Mouse (Mus musculus) embryonic facial prominence, embryonic 12.5 days (tissue): ENCODE data around the gene Plin2. TPM values are rescaled to one million over a fixed set of nuclear protein-coding genes. Genes with fewer than 3 reads are reported as not detected.
"Not testable (repeated sequence)": the region's sequence is repeated elsewhere in the genome, so short reads cannot be mapped to it uniquely, and the experiment has no call there.

Experiments
- ATAC-seq: fragments of 200-750 bp; cut with Nextera tagmentation; 2 replicates; pipeline ENCODE4 v1.8.0; 2017; ENCODE audit not compliant: insufficient number of reproducible peaks, insufficient read depth, low FRiP score, low TSS enrichment
- H3K27ac ChIP-seq: fragments of 300-500 bp; sonication (generic); 2 replicates; pipeline ENCODE4 v1.5.1; 2016; ENCODE audit warnings: mild to moderate bottlenecking
- H3K27me3 ChIP-seq: fragments of 300-500 bp; sonication (generic); 2 replicates; pipeline ENCODE4 v1.6.1; 2016; ENCODE audit warnings: mild to moderate bottlenecking, moderate library complexity
- H3K36me3 ChIP-seq: fragments of 300-500 bp; sonication (generic); 2 replicates; pipeline ENCODE4 v1.6.1; 2016; ENCODE audit warnings: mild to moderate bottlenecking
- H3K4me1 ChIP-seq: fragments of 300-500 bp; sonication (generic); 2 replicates; pipeline ENCODE4 v1.6.1; 2016
- H3K4me2 ChIP-seq: fragments of 300-500 bp; sonication (generic); replicated peaks from 2 replicates; pipeline ENCODE4 v1.6.1; 2016; ENCODE audit warnings: mild to moderate bottlenecking, moderate library complexity
- H3K4me3 ChIP-seq: fragments of 300-500 bp; sonication (generic); 2 replicates; pipeline ENCODE4 v1.5.1; 2016; ENCODE audit warnings: mild to moderate bottlenecking
- H3K9ac ChIP-seq: fragments of 300-500 bp; sonication (generic); 2 replicates; pipeline ENCODE4 v1.6.1; 2016; ENCODE audit warnings: mild to moderate bottlenecking, moderate library complexity
- H3K9me3 ChIP-seq: fragments of 300-500 bp; sonication (generic); 2 replicates; pipeline ENCODE4 v1.6.1; 2016; ENCODE audit warnings: mild to moderate bottlenecking, moderate library complexity
- WGBS: fragments of 180-500 bp; shearing (Covaris S2); methylation state at CpG from one replicate; pipeline ENCODE4 v1.1.7; 2016; 5-methylcytosine and 5-hydroxymethylcytosine counted together
- polyA plus RNA-seq: library from polyadenylated mRNA; unstranded; fragments of >200 nt; fragmentation: Nextera tagmentation; extraction: Ambion mirVana; gene quantifications from 2 replicates; pipeline ENCODE4 v1.2.1, GENCODE M21; 2016

Plin2 gene
- polyA plus RNA-seq, 1 experiment from 2014 or later = 72.4 TPM

DNA sequence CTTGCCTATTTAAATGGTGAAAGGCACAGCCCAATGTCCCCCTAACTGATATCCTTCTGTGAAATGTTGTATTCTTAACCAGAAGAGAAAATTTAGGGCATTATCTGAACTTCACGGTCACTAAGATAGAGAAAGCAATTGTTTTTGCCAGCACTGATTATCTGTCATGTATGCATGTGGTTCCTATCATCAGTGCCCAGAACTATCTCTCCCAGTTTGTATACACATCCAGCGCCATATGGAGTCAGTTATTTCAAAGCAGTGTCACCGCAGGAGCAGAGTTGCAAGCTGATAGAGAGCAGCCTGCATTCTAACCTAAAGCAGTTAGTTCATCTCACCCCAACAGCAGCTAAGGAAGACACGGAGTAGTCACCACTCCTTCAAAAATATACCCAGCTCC is 5.9 kb downstream of the Plin2 start:
- Histone ChIP-seq H3K4me2 (no peak overlapping the region), H3K9me3 (no peaks in the 10 kb centered on the region), H3K36me3 (peaks cover 41% of the 10 kb centered on the region), H3K4me1 (peaks cover 9% of the 10 kb centered on the region), H3K27me3 (no peaks in the 10 kb centered on the region), H3K27ac (0 out of 2 replicates have a peak overlapping the region, but pooled peaks have one; percentile 20), H3K9ac (no peak overlapping the region), H3K4me3 (no peak overlapping the region)
- 28% methylated on average over 4 of the region's 4 CpGs for WGBS
- no peak for ATAC-seq

DNA sequence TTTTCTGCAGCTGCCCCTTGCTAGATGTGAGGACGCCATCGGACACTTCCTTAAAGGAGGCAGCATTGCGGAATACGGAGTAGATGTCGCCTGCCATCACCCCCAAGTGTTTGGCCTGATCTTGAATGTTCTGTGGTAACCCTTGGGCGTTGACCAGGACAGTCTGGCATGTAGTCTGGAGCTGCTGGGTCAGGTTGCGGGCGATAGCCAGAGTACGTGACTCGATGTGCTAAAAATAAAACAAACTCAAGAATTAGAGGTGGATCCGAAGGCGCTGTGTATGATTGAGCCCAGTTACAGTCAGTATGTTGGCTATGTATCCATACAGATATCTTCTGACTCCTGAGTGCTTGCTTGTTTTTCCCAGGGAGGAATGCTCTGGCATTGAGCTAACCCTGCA is 12.7 kb downstream of the Plin2 start:
- ATAC-seq = no peak
- 95% methylated on average over 12 of the region's 12 CpGs for WGBS
- H3K36me3 ChIP-seq = peaks cover 60% of the 10 kb centered on the region
- H3K27ac ChIP-seq = no peak overlapping the region
- no peak overlapping the region for H3K4me3 ChIP-seq
- H3K27me3 ChIP-seq = no peaks in the 10 kb centered on the region
- H3K4me2 ChIP-seq = no peak overlapping the region
- H3K9me3 ChIP-seq = no peaks in the 10 kb centered on the region
- no peak overlapping the region for H3K9ac ChIP-seq
- no peaks in the 10 kb centered on the region for H3K4me1 ChIP-seq

DNA sequence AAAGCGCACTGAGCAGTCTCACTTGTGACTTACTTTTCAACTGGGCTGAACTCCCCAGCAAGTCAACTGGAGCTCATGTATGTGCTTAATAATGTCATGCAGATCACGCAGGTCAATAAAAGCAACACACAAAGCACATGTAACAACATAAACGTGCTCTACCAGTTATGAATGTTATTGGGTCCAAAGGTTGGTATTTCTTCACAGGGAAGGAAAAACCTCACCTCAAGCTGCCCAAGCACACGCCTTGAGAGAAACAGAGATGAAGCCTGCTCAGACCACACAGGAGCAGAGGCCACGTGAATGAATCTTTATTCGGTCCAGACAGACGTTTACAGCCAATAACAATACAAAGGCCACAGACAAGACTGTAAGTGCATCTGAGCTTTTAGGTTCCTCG is 13.4 kb downstream of the Plin2 start:
- H3K27ac ChIP-seq, H3K4me3 ChIP-seq, ATAC-seq, H3K4me2 ChIP-seq, H3K4me1 ChIP-seq, H3K27me3 ChIP-seq, H3K9ac ChIP-seq, H3K9me3 ChIP-seq: not testable (repeated sequence)
- peaks cover 54% of the 10 kb centered on the region for H3K36me3 ChIP-seq
- WGBS = 91% methylated on average over 8 of the region's 8 CpGs

DNA sequence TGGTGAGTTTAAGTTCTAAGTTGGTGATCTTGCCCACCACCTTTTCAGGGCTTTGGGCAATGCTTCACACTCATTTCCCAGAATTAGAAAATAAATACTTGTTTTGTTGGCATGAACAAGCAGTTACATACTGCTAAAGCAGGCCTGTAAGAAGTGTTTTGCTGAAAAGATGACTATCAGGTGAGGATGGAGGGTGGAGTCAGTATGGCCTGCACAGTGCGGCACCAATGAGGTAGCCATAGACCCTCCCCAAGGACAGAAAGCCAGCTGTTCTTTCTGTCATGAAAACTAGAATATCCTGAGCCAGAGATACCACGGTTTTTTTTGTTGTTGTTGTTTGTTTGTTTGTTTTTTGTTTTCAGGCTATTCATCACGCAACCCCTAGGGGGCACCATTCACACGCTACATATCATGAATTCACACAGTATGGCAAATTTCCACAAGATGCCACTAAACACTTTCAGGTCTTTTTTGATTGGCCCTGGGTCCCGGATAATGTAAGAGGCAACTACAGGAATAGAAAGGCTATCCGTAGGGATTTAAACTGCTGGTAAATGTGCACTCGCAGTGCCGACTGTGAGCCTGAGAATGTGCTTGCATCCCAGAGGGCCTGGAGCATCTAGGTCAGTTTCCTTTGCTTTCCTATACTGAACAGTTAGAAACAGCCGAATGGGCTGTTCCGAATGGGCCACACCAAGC is 18.0 kb downstream of the Plin2 start:
- Histone ChIP-seq H3K9ac (no peak overlapping the region), H3K4me3 (no peak overlapping the region), H3K4me1 (no peaks in the 10 kb centered on the region), H3K9me3 (no peaks in the 10 kb centered on the region), H3K27me3 (no peaks in the 10 kb centered on the region), H3K36me3 (peaks cover 13% of the 10 kb centered on the region; the same call in 1 of the 2 replicates), H3K27ac (no peak overlapping the region), H3K4me2 (no peak overlapping the region)
- WGBS = 72% methylated on average over 10 of the region's 10 CpGs
- no peak for ATAC-seq

DNA sequence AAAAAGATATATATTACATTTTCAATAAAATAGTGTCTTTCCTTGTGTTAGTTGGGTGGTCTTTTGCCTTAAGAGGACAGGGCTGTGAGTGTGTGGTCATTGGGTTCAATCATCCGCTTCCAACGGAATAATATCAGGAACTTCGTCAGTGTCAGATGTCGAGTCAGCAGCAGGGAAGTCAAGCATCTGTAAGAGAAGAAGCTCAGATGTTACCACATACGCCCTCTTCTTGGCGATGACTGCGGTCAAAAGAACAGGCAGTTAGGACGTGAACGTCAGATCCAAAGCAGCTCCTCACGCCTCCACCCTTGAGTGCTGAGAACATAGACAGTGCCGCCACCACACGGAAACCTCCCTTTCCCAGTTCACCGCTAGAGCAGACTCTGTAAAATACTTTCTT is 21.5 kb downstream of the Plin2 start:
- WGBS = 94% methylated on average over 10 of the region's 13 CpGs
- not testable (repeated sequence) for H3K4me1 ChIP-seq, H3K9me3 ChIP-seq, H3K4me2 ChIP-seq, H3K36me3 ChIP-seq, H3K4me3 ChIP-seq, ATAC-seq, H3K27me3 ChIP-seq, H3K27ac ChIP-seq, H3K9ac ChIP-seq

DNA sequence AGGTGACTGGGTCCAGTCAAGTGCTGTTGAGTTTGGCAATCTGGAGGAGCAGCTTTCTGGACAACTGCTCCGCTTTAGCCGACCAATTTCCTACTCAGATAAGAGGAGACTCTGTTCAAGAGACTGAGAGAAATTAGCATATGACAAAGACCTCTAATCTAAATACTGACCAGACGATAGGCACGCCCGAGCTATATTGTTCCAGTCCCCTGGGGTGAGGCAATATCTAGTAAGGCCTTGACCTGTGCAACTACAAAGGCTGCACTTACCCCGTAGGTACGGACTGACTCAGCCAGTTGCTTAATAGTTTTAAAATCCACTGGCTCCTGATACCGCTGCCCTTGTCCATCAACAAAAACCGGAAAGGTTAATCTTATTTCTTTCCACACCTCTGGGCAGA is 32.3 kb downstream of the Plin2 start:
- H3K4me1 ChIP-seq, H3K27ac ChIP-seq, H3K9ac ChIP-seq, H3K36me3 ChIP-seq, H3K27me3 ChIP-seq, H3K4me3 ChIP-seq, H3K4me2 ChIP-seq, ATAC-seq, H3K9me3 ChIP-seq: not testable (repeated sequence)
- 88% methylated on average over 9 of the region's 9 CpGs for WGBS

DNA sequence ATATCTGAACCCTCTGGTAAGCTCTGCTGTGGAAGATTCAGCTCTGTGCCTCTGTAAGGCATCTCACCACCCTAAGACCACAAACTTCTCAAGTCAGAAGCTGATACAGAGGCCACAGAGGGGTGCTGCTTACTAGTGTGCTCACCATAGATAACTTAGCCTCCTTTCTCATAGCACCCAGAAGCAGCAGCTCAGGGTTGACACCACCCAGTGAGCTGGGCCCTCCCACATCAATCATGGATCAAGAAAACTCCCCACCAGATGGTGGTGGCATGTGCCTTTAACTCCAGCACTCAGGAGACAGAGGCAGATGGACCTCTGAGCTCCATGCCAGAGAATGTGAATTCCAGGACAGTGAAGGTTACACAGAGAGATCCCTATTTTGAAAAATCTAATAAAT is 35.0 kb downstream of the Plin2 start:
- H3K4me2 ChIP-seq, H3K4me1 ChIP-seq, H3K9ac ChIP-seq, ATAC-seq, H3K27ac ChIP-seq, H3K4me3 ChIP-seq, H3K27me3 ChIP-seq, H3K36me3 ChIP-seq, H3K9me3 ChIP-seq: not testable (repeated sequence)

DNA sequence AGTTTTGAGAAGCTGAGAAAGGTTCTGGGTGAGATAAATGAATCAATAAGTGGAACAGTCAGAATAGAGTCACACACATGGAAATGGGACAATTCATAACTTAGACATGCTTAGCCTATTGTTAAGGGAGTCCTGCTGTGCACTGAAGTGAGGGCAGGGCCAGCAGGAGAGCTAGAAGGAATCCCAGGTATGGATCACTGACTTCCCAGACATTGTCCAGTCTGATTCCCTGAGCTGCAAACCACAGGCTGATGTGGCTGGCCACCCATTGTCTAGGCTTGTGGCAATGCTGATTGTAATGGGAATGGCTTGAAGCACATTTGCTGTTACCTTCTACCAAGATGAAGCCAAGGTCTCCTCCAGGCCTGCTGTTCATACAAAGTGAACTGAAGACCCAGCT is 35.5 kb downstream of the Plin2 start:
- H3K9ac ChIP-seq, H3K27me3 ChIP-seq, H3K4me1 ChIP-seq, H3K4me3 ChIP-seq, H3K36me3 ChIP-seq, H3K27ac ChIP-seq, H3K9me3 ChIP-seq, H3K4me2 ChIP-seq, ATAC-seq: not testable (repeated sequence)

DNA sequence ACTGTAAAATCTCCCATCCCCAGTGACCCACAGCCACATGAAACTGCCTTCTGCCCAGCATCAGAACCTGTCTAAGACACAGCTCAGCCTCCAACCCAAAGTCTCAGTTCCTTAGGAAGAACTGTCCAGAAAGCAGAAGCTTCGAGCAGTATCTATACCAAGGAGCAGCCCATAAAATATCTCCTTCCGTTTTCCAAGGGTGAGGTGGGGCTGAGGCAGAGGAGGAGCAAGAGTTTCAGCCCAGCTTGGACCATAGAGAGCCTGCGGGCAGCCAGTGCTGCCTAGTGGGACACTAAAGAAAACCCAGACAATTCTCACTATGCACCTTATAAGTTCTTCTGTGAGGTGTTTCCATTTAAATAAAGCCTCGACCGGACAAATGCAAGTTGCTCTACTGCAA is 37.3 kb downstream of the Plin2 start:
- H3K4me1 ChIP-seq, H3K9me3 ChIP-seq, ATAC-seq, H3K4me2 ChIP-seq, H3K36me3 ChIP-seq, H3K27me3 ChIP-seq, H3K4me3 ChIP-seq, H3K9ac ChIP-seq, H3K27ac ChIP-seq: not testable (repeated sequence)
- WGBS = 74% methylated on average over 5 of the region's 5 CpGs

DNA sequence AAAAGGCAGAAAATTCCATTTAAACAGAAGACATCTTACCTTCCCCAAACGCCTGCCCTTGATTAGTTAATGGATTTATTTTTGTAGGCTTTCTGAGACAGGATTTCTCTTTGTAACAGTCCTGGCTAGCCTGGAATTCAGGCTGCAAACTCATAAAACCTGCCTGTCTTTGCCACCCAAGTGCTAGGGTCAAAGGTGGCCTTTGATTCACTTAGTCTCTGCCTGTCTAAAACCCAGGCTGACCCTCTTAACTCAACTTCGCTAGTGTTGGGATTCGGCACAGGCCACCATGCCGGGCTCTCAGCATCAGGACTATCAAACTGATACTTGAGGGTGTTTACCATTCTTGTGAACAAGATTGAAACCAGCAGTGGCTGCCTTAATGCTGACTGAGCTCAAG is 38.0 kb downstream of the Plin2 start:
- H3K36me3 ChIP-seq = no peaks in the 10 kb centered on the region
- H3K4me1 ChIP-seq = no peaks in the 10 kb centered on the region
- no peak overlapping the region for H3K4me2 ChIP-seq
- no peak overlapping the region for H3K4me3 ChIP-seq
- ATAC-seq = no peak
- no peak overlapping the region for H3K9ac ChIP-seq
- no peaks in the 10 kb centered on the region for H3K9me3 ChIP-seq
- H3K27ac ChIP-seq = no peak overlapping the region
- 45% methylated on average over 4 of the region's 4 CpGs for WGBS
- no peaks in the 10 kb centered on the region for H3K27me3 ChIP-seq

DNA sequence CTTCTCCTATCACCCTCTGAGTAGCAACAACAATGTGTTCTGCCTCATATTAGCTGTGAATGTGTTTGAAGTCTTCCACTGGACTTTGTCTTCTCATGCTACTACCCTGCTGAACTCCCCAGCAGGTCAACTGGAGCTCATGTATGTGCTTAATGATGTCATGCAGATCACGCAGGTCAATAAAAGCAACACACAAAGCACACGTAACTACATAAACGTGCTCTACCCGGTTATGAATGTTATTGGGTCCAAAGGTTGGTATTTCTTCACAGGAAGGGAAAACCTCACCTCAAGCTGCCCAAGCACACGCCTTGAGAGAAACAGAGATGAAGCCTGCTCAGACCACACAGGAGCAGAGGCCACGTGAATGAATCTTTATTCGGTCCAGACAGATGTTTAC is 43.4 kb downstream of the Plin2 start:
- not testable (repeated sequence) for H3K9me3 ChIP-seq

DNA sequence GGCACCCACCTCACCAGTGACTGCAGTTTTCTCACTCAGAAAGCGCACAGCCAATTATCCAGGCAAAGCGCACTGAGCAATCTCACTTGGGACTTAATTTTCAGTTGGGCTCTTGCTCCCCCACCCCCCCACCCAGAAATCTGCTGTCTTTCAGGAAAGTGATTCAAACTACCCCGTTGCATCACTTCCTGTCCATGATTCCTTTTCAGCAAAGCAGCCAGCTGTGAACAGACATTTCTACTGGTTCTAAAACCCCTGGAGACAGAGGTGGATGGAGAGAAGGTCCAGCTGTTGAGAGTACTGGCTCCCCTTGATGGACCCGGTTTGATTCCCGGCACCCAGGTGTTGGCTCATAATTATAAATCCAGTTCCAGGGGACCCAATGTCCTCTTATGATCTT is 44.4 kb downstream of the Plin2 start:
- H3K36me3 ChIP-seq = no peaks in the 10 kb centered on the region
- H3K4me3 ChIP-seq = no peak overlapping the region
- no peak for ATAC-seq
- H3K27me3 ChIP-seq = no peaks in the 10 kb centered on the region
- WGBS = 72% methylated on average over 5 of the region's 5 CpGs
- H3K9me3 ChIP-seq = no peaks in the 10 kb centered on the region
- no peak overlapping the region for H3K27ac ChIP-seq
- H3K4me2 ChIP-seq = no peak overlapping the region
- H3K9ac ChIP-seq = no peak overlapping the region
- no peaks in the 10 kb centered on the region for H3K4me1 ChIP-seq

More for the DNA sequence above, 43.4 kb downstream of the Plin2 start:
- ATAC-seq, H3K4me1 ChIP-seq, H3K27me3 ChIP-seq, H3K27ac ChIP-seq, H3K36me3 ChIP-seq, H3K9ac ChIP-seq, H3K4me2 ChIP-seq, H3K4me3 ChIP-seq: not testable (repeated sequence)
- 86% methylated on average over 7 of the region's 7 CpGs for WGBS

DNA sequence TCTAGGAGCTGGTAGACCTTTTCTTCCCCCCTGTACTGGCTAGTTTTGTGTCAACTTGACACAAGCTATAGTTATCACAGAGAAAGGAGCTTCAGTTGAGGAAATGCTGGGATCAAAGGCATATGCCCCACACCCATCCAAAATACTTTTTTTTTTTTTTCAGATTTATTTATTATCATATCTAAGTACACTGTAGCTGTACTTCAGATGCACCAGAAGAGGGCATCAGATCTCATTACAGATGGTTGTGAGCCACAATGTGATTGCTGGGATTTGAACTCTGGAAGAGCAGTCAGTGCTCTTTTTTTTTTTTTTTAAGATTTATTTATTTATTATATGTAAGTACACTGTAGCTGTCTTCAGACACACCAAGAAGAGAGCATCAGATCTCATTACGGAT is 47.3 kb downstream of the Plin2 start:
- not testable (repeated sequence) for H3K36me3 ChIP-seq, H3K27ac ChIP-seq, H3K4me1 ChIP-seq, H3K4me3 ChIP-seq, H3K9ac ChIP-seq, H3K4me2 ChIP-seq, H3K9me3 ChIP-seq, H3K27me3 ChIP-seq, ATAC-seq
- 90% methylated on average over 1 of the region's 1 CpGs for whole genome bisulfite sequencing
